Mouse (Mus musculus): ENCODE measurements around the gene Spryd7. TPM values are rescaled to one million over a fixed set of nuclear protein-coding genes. Genes with fewer than 3 reads are reported as not detected.
"Not testable (repeated sequence)": the region's sequence is repeated elsewhere in the genome, so short reads cannot be mapped to it uniquely, and the experiment has no call there.

The Spryd7 gene
- polyA plus RNA-seq, 1 experiment from 2014 or later, result 51.3 TPM

GRCm38 (mm10) chr14:61555931-61556288 is 776 bp downstream of the Spryd7 start:
- WGBS, result 16% methylated on average over 6 of the region's 6 CpGs
- H3K4me3 ChIP-seq (replicated peaks; ENCODE audit: low read depth, low read length), result peak overlapping the region; percentile 55
- H3K4me1 ChIP-seq (ENCODE audit: control insufficient read depth, insufficient read depth, low read length), result 0 out of 2 replicates have a peak, but pooled peaks cover 2% of the 10 kb centered on the region
- no peaks in the 10 kb centered on the region for H3K36me3 ChIP-seq (ENCODE audit: control insufficient read depth, insufficient read depth, low read length)
- H3K9me3 ChIP-seq (ENCODE audit: control insufficient read depth, low read length), result no peaks in the 10 kb centered on the region
- peak overlapping the region; percentile 73 for H3K4me2 ChIP-seq (ENCODE audit: low read length)
- DNase-seq (no peak), ATAC-seq (ENCODE audit: low FRiP score, low TSS enrichment) (no peak)
- no peaks in the 10 kb centered on the region for H3K27me3 ChIP-seq (ENCODE audit: control insufficient read depth, insufficient read depth, low read length)
- peak overlapping the region; percentile 84 for H3K27ac ChIP-seq (replicated peaks; ENCODE audit: low read depth, low read length)
- peak overlapping the region; percentile 63 for H3K9ac ChIP-seq (replicated peaks; ENCODE audit: low read length)

- ATAC-seq (ENCODE audit: low FRiP score, low TSS enrichment), result no peak
- Histone ChIP-seq H3K9me3 (ENCODE audit: control insufficient read depth, low read length) (no peaks in the 10 kb centered on the region), H3K4me2 (ENCODE audit: low read length) (no peak overlapping the region), H3K4me1 (ENCODE audit: control insufficient read depth, insufficient read depth, low read length) (no peaks in the 10 kb centered on the region), H3K4me3 (replicated peaks; ENCODE audit: low read depth, low read length) (no peak overlapping the region), H3K36me3 (ENCODE audit: control insufficient read depth, insufficient read depth, low read length) (peaks cover 14% of the 10 kb centered on the region; the same call in 1 of the 2 replicates), H3K27me3 (ENCODE audit: control insufficient read depth, insufficient read depth, low read length) (no peaks in the 10 kb centered on the region), H3K27ac (replicated peaks; ENCODE audit: low read depth, low read length) (no peak overlapping the region), H3K9ac (replicated peaks; ENCODE audit: low read length) (no peak overlapping the region)
- no peak for DNase-seq
- WGBS, result 82% methylated on average over 1 of the region's 1 CpGs
Observed at GRCm38 (mm10) chr14:61548614-61549013, 8.1 kb downstream of the Spryd7 start.

- H3K4me1 ChIP-seq (ENCODE audit: control insufficient read depth, insufficient read depth, low read length); H3K9ac ChIP-seq (replicated peaks; ENCODE audit: low read length); H3K27me3 ChIP-seq (ENCODE audit: control insufficient read depth, insufficient read depth, low read length); DNase-seq; H3K4me3 ChIP-seq (replicated peaks; ENCODE audit: low read depth, low read length); H3K9me3 ChIP-seq (ENCODE audit: control insufficient read depth, low read length); ATAC-seq (ENCODE audit: low FRiP score, low TSS enrichment); H3K27ac ChIP-seq (replicated peaks; ENCODE audit: low read depth, low read length); H3K4me2 ChIP-seq (ENCODE audit: low read length): not testable (repeated sequence)
- WGBS, result 86% methylated on average over 9 of the region's 11 CpGs
- peaks cover 18% of the 10 kb centered on the region for H3K36me3 ChIP-seq (ENCODE audit: control insufficient read depth, insufficient read depth, low read length)
Observed at GRCm38 (mm10) chr14:61537772-61538171, 18.9 kb downstream of the Spryd7 start.

- Histone ChIP-seq H3K36me3 (ENCODE audit: control insufficient read depth, insufficient read depth, low read length) (peaks cover 18% of the 10 kb centered on the region), H3K9me3 (ENCODE audit: control insufficient read depth, low read length) (no peaks in the 10 kb centered on the region), H3K27me3 (ENCODE audit: control insufficient read depth, insufficient read depth, low read length) (no peaks in the 10 kb centered on the region), H3K9ac (replicated peaks; ENCODE audit: low read length) (no peak overlapping the region), H3K4me2 (ENCODE audit: low read length) (no peak overlapping the region), H3K4me1 (ENCODE audit: control insufficient read depth, insufficient read depth, low read length) (no peaks in the 10 kb centered on the region), H3K4me3 (replicated peaks; ENCODE audit: low read depth, low read length) (no peak overlapping the region), H3K27ac (replicated peaks; ENCODE audit: low read depth, low read length) (no peak overlapping the region)
- WGBS, result 91% methylated on average over 5 of the region's 5 CpGs
- DNase-seq (no peak), ATAC-seq (ENCODE audit: low FRiP score, low TSS enrichment) (no peak)
Observed at GRCm38 (mm10) chr14:61536631-61537264, 19.9 kb downstream of the Spryd7 start.

GRCm38 (mm10) chr14:61535811-61536210 is 20.9 kb downstream of the Spryd7 start:
- H3K4me1 ChIP-seq (ENCODE audit: control insufficient read depth, insufficient read depth, low read length), result no peaks in the 10 kb centered on the region
- no peak overlapping the region for H3K27ac ChIP-seq (replicated peaks; ENCODE audit: low read depth, low read length)
- H3K4me3 ChIP-seq (replicated peaks; ENCODE audit: low read depth, low read length), result no peak overlapping the region
- no peaks in the 10 kb centered on the region for H3K27me3 ChIP-seq (ENCODE audit: control insufficient read depth, insufficient read depth, low read length)
- H3K4me2 ChIP-seq (ENCODE audit: low read length), result no peak overlapping the region
- H3K9ac ChIP-seq (replicated peaks; ENCODE audit: low read length), result no peak overlapping the region
- peaks cover 18% of the 10 kb centered on the region for H3K36me3 ChIP-seq (ENCODE audit: control insufficient read depth, insufficient read depth, low read length)
- H3K9me3 ChIP-seq (ENCODE audit: control insufficient read depth, low read length), result no peaks in the 10 kb centered on the region
- 91% methylated on average over 3 of the region's 3 CpGs for WGBS
- ATAC-seq (ENCODE audit: low FRiP score, low TSS enrichment) (no peak), DNase-seq (no peak)

- Histone ChIP-seq H3K4me1 (ENCODE audit: control insufficient read depth, insufficient read depth, low read length) (no peaks in the 10 kb centered on the region), H3K9ac (replicated peaks; ENCODE audit: low read length) (no peak overlapping the region), H3K36me3 (ENCODE audit: control insufficient read depth, insufficient read depth, low read length) (peaks cover 14% of the 10 kb centered on the region), H3K4me2 (ENCODE audit: low read length) (no peak overlapping the region), H3K27ac (replicated peaks; ENCODE audit: low read depth, low read length) (no peak overlapping the region), H3K9me3 (ENCODE audit: control insufficient read depth, low read length) (no peaks in the 10 kb centered on the region), H3K27me3 (ENCODE audit: control insufficient read depth, insufficient read depth, low read length) (no peaks in the 10 kb centered on the region), H3K4me3 (replicated peaks; ENCODE audit: low read depth, low read length) (no peak overlapping the region)
- ATAC-seq (ENCODE audit: low FRiP score, low TSS enrichment) (no peak), DNase-seq (no peak)
Observed at GRCm38 (mm10) chr14:61530966-61531365, 25.7 kb downstream of the Spryd7 start.

GRCm38 (mm10) chr14:61530396-61530795 is 26.3 kb downstream of the Spryd7 start:
- H3K9me3 ChIP-seq (ENCODE audit: control insufficient read depth, low read length), result no peaks in the 10 kb centered on the region
- no peak overlapping the region for H3K4me3 ChIP-seq (replicated peaks; ENCODE audit: low read depth, low read length)
- WGBS, result 90% methylated on average over 2 of the region's 2 CpGs
- no peaks in the 10 kb centered on the region for H3K27me3 ChIP-seq (ENCODE audit: control insufficient read depth, insufficient read depth, low read length)
- no peak overlapping the region for H3K9ac ChIP-seq (replicated peaks; ENCODE audit: low read length)
- no peak for ATAC-seq (ENCODE audit: low FRiP score, low TSS enrichment)
- H3K27ac ChIP-seq (replicated peaks; ENCODE audit: low read depth, low read length), result no peak overlapping the region
- no peak overlapping the region for H3K4me2 ChIP-seq (ENCODE audit: low read length)
- H3K4me1 ChIP-seq (ENCODE audit: control insufficient read depth, insufficient read depth, low read length), result no peaks in the 10 kb centered on the region
- peaks cover 10% of the 10 kb centered on the region for H3K36me3 ChIP-seq (ENCODE audit: control insufficient read depth, insufficient read depth, low read length)
- DNase-seq, result no peak

- Histone ChIP-seq H3K4me1 (ENCODE audit: control insufficient read depth, insufficient read depth, low read length) (no peaks in the 10 kb centered on the region), H3K9ac (replicated peaks; ENCODE audit: low read length) (no peak overlapping the region), H3K4me2 (ENCODE audit: low read length) (no peak overlapping the region), H3K36me3 (ENCODE audit: control insufficient read depth, insufficient read depth, low read length) (peaks cover 4% of the 10 kb centered on the region; the same call in 1 of the 2 replicates), H3K27me3 (ENCODE audit: control insufficient read depth, insufficient read depth, low read length) (no peaks in the 10 kb centered on the region), H3K9me3 (ENCODE audit: control insufficient read depth, low read length) (no peaks in the 10 kb centered on the region), H3K27ac (replicated peaks; ENCODE audit: low read depth, low read length) (no peak overlapping the region), H3K4me3 (replicated peaks; ENCODE audit: low read depth, low read length) (no peak overlapping the region)
- ATAC-seq (ENCODE audit: low FRiP score, low TSS enrichment) (no peak), DNase-seq (no peak)
- 85% methylated on average over 7 of the region's 7 CpGs for WGBS
Observed at GRCm38 (mm10) chr14:61529533-61529932, 27.2 kb downstream of the Spryd7 start.

- no peaks in the 10 kb centered on the region for H3K27me3 ChIP-seq (ENCODE audit: control insufficient read depth, insufficient read depth, low read length)
- H3K9me3 ChIP-seq (ENCODE audit: control insufficient read depth, low read length), result no peaks in the 10 kb centered on the region
- no peak overlapping the region for H3K4me3 ChIP-seq (replicated peaks; ENCODE audit: low read depth, low read length)
- no peaks in the 10 kb centered on the region for H3K36me3 ChIP-seq (ENCODE audit: control insufficient read depth, insufficient read depth, low read length)
- DNase-seq (no peak), ATAC-seq (ENCODE audit: low FRiP score, low TSS enrichment) (no peak)
- 91% methylated on average over 2 of the region's 2 CpGs for whole genome bisulfite sequencing
- H3K4me2 ChIP-seq (ENCODE audit: low read length), result no peak overlapping the region
- H3K27ac ChIP-seq (replicated peaks; ENCODE audit: low read depth, low read length), result no peak overlapping the region
- H3K4me1 ChIP-seq (ENCODE audit: control insufficient read depth, insufficient read depth, low read length), result no peaks in the 10 kb centered on the region
- no peak overlapping the region for H3K9ac ChIP-seq (replicated peaks; ENCODE audit: low read length)
Observed at GRCm38 (mm10) chr14:61526006-61526405, 30.7 kb downstream of the Spryd7 start.
